Mouse (Mus musculus) embryo, embryonic 11 days (tissue): Measurements from ENCODE around the gene Ippk.

Experiments used
- DNase-seq: peaks from one replicate; pipeline ENCODE4 v3.0.0-alpha.2; 2015

Gene Ippk

DNA sequence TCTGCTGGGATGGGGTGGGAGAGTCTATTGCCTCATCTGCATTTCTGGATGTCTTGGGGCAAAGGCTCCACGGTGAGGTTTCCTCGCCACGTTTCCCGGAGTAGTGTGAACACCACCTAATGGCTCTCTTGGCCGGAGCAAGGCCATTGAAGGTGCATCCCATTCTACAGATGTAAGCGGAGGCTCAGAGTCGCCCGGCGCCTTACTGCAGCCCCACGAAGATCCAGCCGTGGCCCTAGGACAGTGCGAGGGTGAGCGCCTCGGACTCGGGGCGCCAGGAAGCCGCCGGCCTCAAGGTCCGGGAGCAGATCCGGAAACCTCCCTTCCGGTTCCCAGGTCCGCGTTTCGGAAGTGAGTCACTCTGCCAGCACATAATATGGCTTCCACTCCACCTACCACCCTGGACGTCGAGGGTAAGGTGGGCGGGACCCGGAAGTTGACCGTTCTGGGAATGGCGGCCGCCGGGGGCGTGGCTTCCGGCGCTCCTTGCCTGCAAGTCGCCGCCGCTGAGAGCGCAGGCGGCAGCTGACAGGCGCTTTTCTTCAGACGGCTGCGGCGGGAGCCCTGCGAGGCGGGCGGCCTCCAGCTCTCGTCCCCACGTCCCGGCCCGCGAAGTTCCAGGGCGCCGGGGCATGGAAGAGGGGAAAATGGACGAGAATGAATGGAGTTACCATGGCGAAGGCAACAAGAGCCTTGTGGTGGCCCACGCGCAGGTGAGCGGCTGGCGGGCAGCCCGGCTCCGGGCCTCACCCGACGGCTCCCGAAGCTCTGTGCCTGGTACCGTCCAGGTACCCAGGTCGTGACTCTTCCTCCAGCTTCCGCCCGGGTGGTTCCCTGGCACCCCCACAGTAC, at the start of gene Ippk:
Gene Ippk, plus strand, starts transcription at position 496 of the 852 bp plus-strand sequence.
- DNase-seq, result peak; percentile 98

DNA sequence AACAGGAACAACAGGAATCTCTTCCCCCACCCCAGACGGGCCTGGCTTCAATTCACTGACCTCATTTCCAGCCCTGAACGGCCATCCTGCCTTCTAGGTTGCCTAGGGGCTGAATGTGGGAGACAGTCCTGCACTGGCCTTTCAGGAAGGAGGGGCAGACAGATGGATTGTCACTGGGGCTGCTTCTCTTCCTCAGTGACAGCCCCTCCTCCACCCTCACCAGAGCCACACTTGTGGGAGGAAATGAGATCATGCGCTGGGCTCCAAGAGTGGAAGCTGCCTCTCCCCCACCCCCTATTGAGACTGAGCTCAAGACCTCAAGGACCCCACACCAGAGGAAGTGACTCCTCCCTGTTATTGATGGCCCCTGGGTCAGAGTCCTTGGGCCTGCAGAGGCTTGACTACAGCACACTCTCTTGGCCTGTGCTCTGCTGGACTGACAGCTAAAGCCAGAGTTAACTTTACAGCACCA, 49.6 kb upstream of the Ippk start:
- peak; percentile 71 for DNase-seq

DNA sequence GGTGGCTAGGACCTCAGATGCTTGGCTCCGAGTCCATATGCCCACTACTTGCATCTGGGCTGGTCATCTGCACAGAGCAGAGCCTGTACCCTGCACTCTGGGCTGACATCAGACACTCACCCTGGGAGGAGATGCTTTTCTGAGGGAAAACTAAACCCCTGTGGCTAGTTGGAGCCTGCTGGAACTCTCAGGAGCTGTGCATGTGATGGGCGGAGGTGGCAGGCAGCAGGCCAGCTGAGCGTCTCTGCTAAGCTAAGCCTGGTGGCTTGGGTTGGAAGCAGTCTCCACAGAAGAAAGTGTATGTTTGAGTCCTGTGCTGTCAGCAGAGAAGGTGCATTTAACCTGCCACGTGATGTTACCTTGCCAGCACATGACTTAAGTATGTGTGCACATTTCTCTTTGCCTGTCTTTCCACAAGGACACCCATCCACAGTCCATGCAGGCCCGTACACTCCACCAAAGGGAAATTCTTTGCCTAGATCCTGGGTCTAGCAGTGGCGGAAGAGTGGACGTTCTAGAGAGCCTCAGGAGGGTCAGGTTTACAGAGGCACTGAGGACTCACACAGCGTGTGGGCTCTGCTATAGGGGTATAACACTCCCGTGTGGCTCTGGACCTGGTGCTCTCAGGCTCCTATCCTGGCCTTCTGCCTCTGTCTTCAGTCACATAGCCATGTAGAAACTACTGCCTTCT, 48.5 kb upstream of the Ippk start:
- no peak for DNase-seq

DNA sequence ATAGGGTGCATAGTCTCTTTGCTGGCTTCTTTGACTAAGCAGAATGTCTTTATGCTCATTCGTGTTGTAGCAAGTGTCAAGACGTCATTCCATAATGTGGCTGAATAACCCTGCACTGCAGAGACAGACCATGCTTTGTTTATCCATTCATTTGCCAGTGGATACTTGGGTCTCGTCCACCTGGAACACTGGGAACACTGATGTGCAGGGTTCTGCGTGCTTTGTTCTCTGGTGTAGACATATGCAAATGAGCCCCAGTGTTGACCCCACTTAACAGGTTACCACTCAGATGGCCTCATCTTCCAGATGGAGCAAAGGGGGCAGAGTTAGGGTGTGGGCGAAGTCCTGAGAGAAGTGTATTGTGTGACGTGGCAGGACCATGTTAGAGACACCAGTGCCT, 46.7 kb upstream of the Ippk start:
- no peak for DNase-seq

DNA sequence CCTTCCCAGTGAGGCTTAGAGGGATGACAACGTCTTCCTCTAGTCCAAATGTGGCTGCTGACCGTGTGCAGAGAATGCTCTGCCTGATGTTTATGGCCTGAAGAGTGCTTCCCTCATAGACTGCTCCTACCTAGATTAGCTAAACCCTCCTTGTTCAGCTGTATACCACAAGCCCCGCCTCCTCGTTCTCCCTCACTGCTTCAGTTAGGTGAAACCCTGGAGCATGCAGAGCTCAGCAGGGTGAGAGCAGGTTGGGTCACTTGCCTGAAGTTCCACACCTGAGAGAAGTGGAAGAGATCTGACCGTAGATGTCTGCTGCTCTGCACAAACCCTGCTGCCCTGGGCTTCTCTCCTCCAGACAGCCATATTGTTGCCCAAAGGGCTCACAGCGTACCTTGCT, 46.3 kb upstream of the Ippk start:
- no peak for DNase-seq

DNA sequence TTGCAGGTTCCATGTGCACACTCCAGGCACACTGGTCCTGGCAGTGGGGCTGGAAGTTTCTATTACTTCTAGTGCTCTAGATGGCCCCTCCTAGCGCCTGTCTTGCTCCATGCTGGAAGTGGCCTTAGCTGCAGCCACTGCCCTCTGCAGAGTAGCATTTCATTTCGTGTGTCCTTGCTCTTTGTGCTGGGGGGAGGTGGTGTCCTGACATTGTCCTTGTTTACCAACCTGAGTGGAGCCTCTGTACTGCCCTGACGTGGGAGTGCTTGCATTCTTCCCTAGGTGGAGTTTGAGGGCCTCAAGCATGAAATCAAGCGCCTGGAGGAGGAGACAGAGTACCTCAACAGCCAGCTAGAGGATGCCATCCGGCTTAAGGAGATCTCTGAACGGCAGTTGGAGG, 43.4 kb upstream of the Ippk start:
- no peak for DNase-seq

DNA sequence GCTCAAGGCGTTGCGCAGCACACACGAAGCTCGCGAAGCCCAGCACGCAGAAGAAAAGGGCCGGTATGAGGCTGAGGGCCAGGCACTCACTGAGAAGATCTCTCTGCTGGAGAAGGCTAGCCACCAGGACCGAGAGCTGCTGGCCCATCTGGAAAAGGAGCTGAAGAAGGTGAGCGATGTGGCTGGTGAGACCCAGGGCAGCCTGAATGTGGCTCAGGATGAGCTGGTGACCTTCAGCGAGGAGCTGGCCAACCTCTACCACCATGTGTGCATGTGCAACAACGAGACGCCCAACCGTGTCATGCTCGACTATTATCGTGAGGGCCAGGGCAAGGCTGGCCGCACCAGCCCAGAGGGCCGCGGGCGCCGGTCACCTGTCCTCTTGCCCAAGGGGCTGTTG, 41.7 kb upstream of the Ippk start:
- no peak for DNase-seq

DNA sequence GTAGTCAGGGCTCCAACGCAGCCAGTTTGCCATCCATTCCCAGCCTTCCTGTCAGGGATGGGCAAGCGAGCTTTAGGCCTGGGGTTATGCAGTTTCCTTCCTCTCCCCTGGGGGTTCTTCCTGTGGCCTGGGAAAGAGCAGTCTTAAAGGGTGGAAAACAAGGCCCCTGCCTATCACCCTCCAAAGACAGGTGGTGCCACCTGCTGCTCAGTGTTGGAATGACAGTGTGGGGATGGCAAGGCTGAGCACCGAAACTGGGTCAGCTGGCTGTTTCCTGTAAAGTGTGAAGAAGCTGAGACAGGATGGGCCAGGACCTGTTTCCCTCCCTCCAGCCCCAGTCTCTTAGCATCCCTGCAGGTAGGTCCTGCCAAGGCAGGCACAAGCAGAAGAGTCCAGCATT, 39.8 kb upstream of the Ippk start:
- peak; percentile 81 for DNase-seq

DNA sequence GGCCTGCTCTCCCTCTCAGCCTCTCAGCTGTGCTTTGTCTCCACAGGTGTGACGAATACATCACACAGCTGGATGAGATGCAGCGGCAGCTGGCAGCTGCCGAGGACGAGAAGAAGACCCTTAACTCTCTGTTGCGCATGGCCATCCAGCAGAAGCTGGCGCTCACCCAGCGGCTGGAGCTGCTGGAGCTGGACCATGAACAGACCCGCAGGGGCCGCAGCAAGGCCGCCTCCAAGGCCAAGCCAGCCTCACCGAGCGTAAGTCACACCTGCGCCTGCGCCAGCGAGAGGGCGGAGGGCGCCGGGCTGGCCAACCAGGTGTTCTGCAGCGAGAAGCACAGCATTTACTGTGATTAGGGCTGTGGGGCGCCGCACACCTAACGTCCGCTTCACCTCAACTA, 38.1 kb upstream of the Ippk start:
- no peak for DNase-seq

DNA sequence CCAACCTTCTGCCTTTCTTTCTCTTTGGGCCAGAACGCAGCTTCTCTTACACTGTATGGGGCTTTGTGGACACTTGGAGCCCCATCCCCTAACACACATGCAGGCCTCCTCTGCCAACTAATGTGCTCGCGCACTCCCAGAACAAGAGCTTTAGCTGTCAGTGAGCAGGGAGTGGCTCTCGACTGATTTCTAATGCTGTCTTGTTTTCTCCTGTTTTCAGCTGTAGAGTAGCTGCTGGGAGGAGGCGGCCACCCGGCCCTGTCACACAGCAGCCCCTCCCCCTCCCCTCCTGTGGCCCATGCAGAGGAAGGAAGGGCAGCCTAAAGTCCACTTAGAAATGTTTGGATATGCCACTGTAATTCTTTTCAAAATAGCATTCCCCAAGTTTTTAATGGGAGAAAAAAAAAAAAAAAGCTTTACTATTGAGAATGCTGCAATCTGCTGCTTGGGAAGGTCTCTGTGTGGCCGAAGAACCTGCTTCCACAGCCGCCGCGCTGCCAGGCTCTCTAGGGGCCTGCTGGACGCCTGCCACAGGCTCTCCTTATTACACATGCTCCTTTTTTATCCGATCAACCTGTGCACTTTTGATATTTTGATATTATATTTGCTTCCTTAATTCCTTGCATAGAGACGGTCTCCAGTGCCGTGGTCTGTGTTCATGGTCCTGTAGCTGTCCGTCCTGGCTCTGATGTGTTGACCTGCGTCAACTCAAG, 36.1 kb upstream of the Ippk start:
- DNase-seq, result no peak

DNA sequence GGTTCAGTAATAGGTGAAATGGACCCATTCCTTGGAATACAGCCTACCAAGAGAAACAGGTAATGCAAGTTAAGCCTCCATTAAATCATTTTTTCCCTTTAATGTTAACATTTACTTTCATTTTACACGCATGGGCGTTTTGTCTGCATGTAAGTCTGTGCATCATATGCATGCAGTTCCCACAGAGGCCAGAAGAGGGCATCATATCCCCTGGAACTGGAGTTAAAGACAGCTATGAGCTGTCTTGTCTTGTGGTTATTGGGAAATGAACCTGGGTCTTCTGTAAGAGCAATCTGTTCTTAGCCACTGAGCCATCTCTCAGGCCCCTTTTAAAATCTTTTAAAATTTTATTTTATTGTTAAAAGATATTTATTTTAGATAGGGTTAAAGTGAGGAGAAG, 29.7 kb upstream of the Ippk start:
- no peak for DNase-seq

DNA sequence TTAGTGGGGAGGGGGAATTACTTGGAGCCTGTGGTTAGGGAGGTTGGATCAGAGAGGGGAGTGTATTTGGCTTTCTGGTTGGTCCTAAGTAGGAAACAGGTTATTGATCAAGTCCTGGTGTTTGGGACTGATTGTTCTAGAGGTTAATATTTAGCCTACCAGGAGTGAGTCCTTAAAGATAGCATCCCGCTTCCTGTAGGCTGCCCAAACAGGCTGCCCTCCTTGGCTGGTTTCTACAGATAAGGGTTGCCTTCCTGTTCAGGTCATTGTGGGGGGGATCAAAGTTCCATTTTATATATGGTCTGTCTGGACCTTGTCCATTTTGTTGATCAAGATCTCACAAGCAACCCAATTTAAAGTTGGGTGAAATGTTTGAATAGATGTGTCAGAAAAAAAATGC, 27.5 kb upstream of the Ippk start:
- DNase-seq, result no peak

DNA sequence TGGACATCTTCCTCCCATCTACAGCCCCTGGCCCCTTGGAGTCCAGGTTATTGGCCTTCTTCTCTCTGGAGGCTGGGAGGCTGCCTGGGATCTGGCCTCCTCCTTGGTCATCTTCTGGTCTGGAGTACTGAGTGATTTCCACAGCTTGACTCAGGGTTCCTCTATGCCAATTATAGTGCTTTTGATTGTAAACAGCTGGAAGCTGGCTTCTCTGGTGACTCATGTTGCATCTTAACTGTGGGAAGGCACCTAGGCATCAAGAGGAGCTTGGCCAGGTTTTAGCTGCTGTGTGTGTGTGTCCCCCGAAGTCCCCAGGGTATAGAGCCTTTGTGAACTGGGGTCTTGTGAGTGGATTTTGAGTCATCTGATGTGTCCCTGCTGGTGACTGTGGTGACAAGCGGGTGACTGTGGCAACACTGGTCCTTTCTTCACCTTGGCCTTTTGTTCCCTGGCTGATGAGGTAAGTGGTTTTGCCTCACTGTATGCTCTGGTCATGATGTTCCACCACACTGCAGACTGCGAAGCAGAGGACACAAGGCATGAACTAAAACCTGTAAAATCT, 26.1 kb upstream of the Ippk start:
- DNase-seq, result no peak

DNA sequence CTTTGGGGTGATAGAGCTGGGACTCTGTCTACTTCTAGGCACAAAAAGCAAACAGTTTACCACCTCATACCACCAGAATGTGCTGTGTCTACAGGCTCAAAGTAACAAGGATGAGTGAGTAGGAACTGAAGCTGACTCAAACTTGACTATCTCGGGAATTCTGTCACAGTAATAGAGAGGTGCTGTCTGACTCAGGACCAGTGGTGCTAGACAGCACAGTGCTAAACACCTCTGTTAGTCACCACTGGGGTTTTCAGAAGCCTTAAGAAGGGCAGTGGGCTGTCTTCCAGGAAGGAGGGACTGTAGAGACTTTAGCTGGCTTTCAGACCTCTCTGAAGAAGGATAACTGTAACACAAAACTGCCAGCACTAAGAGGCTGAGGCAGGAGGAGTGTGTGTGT, 24.3 kb upstream of the Ippk start:
- no peak for DNase-seq

DNA sequence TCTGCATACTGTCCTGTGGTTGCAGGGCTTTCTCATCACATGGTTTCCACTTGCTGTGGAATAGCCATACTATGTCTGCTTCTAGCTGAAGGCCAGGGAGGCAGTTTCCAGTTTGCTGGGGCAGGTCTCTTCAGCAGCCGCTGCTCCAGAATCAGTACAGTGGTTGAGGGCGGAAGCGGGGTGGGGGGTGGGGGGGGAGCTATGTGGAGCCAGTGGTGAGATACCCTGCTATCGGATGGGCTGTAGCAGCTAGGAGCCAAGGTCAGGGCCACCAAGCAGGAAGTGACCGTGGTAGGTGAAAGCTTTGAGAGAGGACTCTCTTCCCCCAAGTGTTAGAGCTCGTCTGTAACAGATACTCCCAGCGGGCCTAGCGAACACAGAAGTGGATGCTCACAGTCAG, 22.9 kb upstream of the Ippk start:
- DNase-seq, result no peak

DNA sequence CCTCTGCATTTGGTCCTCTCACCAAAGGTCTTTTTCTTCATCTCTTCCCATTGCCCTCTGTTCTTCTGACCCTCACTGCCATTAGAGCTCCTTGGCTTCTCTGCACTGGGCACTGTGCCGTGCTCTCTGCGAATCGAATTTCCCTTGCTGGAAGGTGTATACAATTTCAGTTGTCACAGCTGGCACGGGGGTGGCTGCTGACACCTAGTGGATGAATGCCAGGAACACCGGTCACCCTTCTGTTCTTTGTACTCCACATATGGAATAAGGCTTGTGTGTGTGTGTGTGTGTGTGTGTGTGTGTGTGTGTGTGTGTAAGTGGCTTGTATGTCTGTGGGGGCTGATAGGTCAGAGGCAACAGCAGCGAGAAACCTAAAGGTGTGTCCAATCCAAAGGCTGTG, 20.9 kb upstream of the Ippk start:
- peak; percentile 50 for DNase-seq

DNA sequence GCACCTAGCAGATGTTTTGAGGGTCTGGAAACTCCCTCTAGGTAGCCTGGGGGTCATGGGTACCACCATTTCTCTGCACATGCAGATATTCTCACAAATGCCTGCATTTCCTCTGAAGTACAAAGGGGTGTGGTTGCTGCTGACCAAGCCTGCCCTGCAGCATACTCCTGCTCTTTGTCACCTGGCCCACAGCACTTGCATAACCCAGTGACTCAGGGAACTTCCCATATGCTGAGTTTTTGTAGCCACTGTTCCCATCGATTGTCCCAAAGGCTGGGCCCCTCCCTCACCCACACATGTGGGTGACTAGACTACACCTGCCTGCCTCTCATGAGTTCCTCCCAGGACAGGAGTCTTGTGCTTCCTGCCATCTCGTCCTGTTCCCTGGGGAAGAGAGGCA, 18.4 kb upstream of the Ippk start:
- DNase-seq, result no peak

DNA sequence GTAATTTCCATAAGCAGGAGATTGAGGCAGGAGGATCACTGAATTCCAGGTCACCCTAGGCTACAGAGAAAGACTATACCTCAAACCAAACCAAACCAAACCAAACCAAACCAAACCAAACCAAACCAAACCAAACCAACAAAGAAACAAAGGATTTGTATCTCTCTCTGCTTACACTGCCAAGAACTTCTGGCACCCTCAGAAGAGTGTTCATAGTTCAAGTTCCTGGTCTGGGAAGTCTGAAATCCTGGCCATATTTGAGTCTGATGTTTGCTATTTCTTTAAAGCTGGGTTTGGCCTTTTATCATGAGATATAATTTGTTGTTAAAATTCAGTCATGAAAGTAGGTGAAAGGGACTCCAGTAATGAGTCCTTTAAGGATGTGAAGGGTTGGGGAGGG, 13.3 kb upstream of the Ippk start:
- no peak for DNase-seq

DNA sequence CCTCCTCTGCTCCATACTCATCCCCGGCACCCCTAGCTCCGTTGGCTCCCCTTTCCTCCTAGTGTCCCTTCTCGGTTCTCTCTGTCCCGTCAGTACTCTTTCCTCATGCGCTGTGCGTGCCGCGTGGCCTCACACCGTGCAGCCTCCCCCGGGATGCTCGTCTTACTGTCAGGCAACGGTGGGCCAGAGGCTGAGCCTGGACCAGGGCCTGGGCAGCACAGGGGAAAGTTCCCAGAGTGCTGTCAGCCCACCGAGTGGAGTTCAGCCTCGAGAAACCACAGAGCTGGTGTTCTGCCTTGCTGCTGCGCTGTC, 513 bp downstream of the Ippk start:
- DNase-seq, result peak; percentile 29

DNA sequence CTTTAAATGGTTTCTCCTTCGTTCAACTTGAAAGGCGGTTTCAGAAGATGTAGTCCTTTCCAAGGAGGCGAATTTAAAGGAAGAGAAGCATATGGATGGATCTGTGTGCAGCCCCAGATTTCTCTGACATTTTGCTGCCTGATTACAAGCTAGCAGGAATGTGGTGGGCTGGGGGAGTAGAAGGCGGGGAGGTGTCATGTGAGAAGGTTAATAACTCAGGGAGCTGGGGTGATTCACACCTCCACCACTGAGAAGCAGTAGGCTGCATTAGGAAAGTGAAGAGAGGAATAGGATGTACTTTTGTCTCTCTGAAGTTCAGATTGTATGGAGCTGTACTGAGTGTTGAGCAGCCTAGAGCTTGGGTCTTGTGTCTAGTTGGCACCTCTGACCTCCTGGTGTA, 910 bp downstream of the Ippk start:
- DNase-seq, result no peak

DNA sequence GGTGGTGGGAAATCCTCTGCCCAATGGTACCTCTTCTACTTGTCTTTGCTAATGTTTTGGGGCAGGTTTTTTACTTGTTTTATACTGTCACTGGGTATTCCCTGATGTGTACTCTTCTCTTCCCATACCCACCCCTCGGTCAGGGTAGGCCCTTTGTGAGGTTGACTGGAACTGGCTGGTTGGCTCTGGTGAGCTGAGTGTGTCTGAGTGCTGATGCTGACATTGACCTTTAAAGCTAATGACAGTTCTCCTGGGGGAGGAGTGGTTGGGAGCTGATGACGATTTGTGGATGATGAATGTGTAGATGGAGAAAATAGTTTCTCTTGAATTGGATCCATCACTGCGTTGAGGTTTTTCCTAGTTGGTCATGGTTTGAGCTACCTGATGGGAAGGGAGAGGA, 5.7 kb downstream of the Ippk start:
- DNase-seq, result no peak

DNA sequence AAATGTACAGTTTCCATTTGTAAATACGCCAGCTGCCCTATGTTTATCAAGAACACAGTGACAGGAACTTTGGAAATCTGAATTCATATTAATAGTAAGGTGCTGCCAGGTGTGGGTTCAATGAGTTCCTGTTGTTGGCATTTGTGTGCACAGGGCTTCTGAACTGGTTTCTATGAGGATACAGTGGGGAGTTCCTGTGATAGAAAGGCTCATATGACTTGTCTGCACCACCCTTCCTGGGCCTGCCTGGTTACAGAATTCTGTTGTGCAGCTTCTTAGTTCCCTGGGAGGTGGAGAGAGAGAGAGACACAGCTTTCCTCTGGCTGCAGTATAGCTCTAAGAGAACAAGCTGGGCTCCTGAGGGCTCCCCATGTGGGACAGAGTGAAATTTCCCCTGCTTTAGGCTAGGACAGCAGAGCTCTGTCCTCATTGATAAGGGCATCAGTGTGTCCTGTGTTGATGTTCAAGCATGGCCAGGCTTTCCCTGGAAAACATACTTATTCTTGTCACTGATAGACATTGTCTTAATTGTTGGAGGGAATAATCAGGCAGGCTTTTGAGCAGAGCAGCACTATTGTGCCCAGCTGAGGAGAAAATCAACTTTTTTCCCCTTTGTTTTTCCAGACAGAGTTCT, 7.1 kb downstream of the Ippk start:
- no peak for DNase-seq

DNA sequence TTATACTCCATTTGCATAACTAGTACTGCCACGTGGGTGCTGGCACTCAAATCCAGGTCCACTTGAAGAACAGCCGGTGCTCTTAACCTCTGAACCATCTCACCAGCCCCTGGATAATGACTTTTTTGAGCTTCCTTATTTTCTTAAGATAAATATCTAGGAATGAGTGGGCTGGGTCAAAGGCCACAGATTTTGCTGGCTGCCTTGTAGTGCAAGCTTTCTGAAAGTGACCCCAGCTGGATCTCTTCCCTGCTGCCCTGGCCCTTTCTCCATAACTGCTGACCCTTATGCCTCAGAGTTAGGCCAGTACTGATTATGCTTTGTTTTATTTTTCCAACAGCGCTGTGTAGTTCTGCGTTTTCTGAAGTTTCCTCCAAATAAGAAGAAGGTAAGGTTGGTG, 9.5 kb downstream of the Ippk start:
- DNase-seq, result no peak
